Mouse (Mus musculus): ENCODE results near the gene Btd. TPM values are rescaled to one million over a fixed set of nuclear protein-coding genes. Genes with fewer than 3 reads are reported as not detected.

The Btd gene
- total and polyA plus RNA-seq, 2 experiments = 42.3 to 103 TPM

GRCm38 (mm10) chr14:31655406-31655805 lies 14.6 kb downstream of the Btd start:
- TF ChIP-seq POLR2A (IDR thresholded peaks at IDR 0.05; ENCODE audit: extremely low read depth, insufficient read depth, low read length) (no peak), CTCF (IDR thresholded peaks at IDR 0.05; ENCODE audit: low read depth, low read length) (no peak)
- no peak overlapping the region for H3K9ac ChIP-seq (ENCODE audit: low read depth, low read length)
- no peak overlapping the region for H3K27ac ChIP-seq (replicated peaks; ENCODE audit: insufficient read depth, low read depth, low read length)
- peaks cover 13% of the 10 kb centered on the region for H3K4me1 ChIP-seq (ENCODE audit: control insufficient read depth, insufficient read depth, low read length)
- peaks cover 43% of the 10 kb centered on the region for H3K79me2 ChIP-seq (ENCODE audit: control insufficient read depth, insufficient read depth, low read length)
- no peaks in the 10 kb centered on the region for H3K36me3 ChIP-seq (ENCODE audit: control insufficient read depth, insufficient read depth, low read length)
- no peaks in the 10 kb centered on the region for H3K27me3 ChIP-seq (ENCODE audit: control insufficient read depth, insufficient read depth, low read length)
- no peak overlapping the region for H3K4me3 ChIP-seq (ENCODE audit: insufficient read depth, low read depth, low read length)
- 90% methylated on average over 14 of the region's 14 CpGs for WGBS
- DNase-seq (ENCODE audit: extremely low read depth, low read depth, low spot score) = no peak

DNA sequence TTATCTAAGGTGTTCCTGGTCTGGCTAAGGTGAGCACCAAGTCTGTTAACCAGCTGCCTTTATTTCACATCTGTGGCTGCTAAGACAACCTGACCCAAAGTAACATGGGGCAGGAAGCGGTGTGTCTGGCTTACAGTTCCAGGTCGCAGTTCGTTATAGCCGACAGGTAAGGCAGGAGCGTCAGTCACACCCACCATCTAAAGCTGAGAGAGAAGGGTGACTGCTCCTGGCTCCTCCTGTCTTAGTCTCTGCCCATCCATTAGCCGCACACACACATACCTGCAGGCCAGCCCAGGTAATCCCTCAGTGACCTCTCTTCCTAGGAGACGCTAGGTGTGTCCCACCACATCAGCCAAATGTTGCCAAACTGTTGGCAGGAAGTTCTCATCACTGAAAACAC lies 15.6 kb downstream of the Btd start:
- H3K4me1 ChIP-seq (ENCODE audit: control insufficient read depth, insufficient read depth, low read length) = peaks cover 14% of the 10 kb centered on the region
- H3K9ac ChIP-seq (ENCODE audit: low read depth, low read length) = no peak overlapping the region
- no peak for DNase-seq (ENCODE audit: extremely low read depth, low read depth, low spot score)
- no peak overlapping the region for H3K27ac ChIP-seq (replicated peaks; ENCODE audit: insufficient read depth, low read depth, low read length)
- peaks cover 40% of the 10 kb centered on the region for H3K79me2 ChIP-seq (ENCODE audit: control insufficient read depth, insufficient read depth, low read length)
- WGBS = 64% methylated on average over 7 of the region's 7 CpGs
- no peaks in the 10 kb centered on the region for H3K27me3 ChIP-seq (ENCODE audit: control insufficient read depth, insufficient read depth, low read length)
- no peak overlapping the region for H3K4me3 ChIP-seq (ENCODE audit: insufficient read depth, low read depth, low read length)
- TF ChIP-seq CTCF (IDR thresholded peaks at IDR 0.05; ENCODE audit: low read depth, low read length) = no peak
- no peak for TF ChIP-seq POLR2A (IDR thresholded peaks at IDR 0.05; ENCODE audit: extremely low read depth, insufficient read depth, low read length)
- no peaks in the 10 kb centered on the region for H3K36me3 ChIP-seq (ENCODE audit: control insufficient read depth, insufficient read depth, low read length)

- WGBS = 26% methylated on average over 5 of the region's 5 CpGs
- no peak overlapping the region for H3K27ac ChIP-seq (replicated peaks; ENCODE audit: insufficient read depth, low read depth, low read length)
- no peak for DNase-seq (ENCODE audit: extremely low read depth, low read depth, low spot score)
- H3K4me1 ChIP-seq (ENCODE audit: control insufficient read depth, insufficient read depth, low read length) = peaks cover 14% of the 10 kb centered on the region
- H3K79me2 ChIP-seq (ENCODE audit: control insufficient read depth, insufficient read depth, low read length) = peaks cover 40% of the 10 kb centered on the region
- peak; percentile 72 for TF ChIP-seq CTCF (IDR thresholded peaks at IDR 0.05; ENCODE audit: low read depth, low read length)
- no peak for TF ChIP-seq POLR2A (IDR thresholded peaks at IDR 0.05; ENCODE audit: extremely low read depth, insufficient read depth, low read length)
- H3K9ac ChIP-seq (ENCODE audit: low read depth, low read length) = no peak overlapping the region
- no peaks in the 10 kb centered on the region for H3K27me3 ChIP-seq (ENCODE audit: control insufficient read depth, insufficient read depth, low read length)
- H3K36me3 ChIP-seq (ENCODE audit: control insufficient read depth, insufficient read depth, low read length) = no peaks in the 10 kb centered on the region
- no peak overlapping the region for H3K4me3 ChIP-seq (ENCODE audit: insufficient read depth, low read depth, low read length)
Observed at GRCm38 (mm10) chr14:31656857-31657645, 16.2 kb downstream of the Btd start.

- H3K4me1 ChIP-seq (ENCODE audit: control insufficient read depth, insufficient read depth, low read length) = peaks cover 18% of the 10 kb centered on the region
- H3K9ac ChIP-seq (ENCODE audit: low read depth, low read length) = no peak overlapping the region
- H3K4me3 ChIP-seq (ENCODE audit: insufficient read depth, low read depth, low read length) = no peak overlapping the region
- H3K79me2 ChIP-seq (ENCODE audit: control insufficient read depth, insufficient read depth, low read length) = peaks cover 39% of the 10 kb centered on the region
- TF ChIP-seq CTCF (IDR thresholded peaks at IDR 0.05; ENCODE audit: low read depth, low read length) (no peak), POLR2A (IDR thresholded peaks at IDR 0.05; ENCODE audit: extremely low read depth, insufficient read depth, low read length) (no peak)
- no peak overlapping the region for H3K27ac ChIP-seq (replicated peaks; ENCODE audit: insufficient read depth, low read depth, low read length)
- DNase-seq (ENCODE audit: extremely low read depth, low read depth, low spot score) = no peak
- 86% methylated on average over 8 of the region's 8 CpGs for WGBS
- no peaks in the 10 kb centered on the region for H3K27me3 ChIP-seq (ENCODE audit: control insufficient read depth, insufficient read depth, low read length)
- no peaks in the 10 kb centered on the region for H3K36me3 ChIP-seq (ENCODE audit: control insufficient read depth, insufficient read depth, low read length)
Observed at GRCm38 (mm10) chr14:31658126-31658680, 17.4 kb downstream of the Btd start.

GRCm38 (mm10) chr14:31659501-31660181 lies 18.8 kb downstream of the Btd start:
- no peak for DNase-seq (ENCODE audit: extremely low read depth, low read depth, low spot score)
- WGBS = 75% methylated on average over 10 of the region's 10 CpGs
- peaks cover 33% of the 10 kb centered on the region for H3K79me2 ChIP-seq (ENCODE audit: control insufficient read depth, insufficient read depth, low read length)
- H3K36me3 ChIP-seq (ENCODE audit: control insufficient read depth, insufficient read depth, low read length) = no peaks in the 10 kb centered on the region
- H3K9ac ChIP-seq (ENCODE audit: low read depth, low read length) = no peak overlapping the region
- no peaks in the 10 kb centered on the region for H3K27me3 ChIP-seq (ENCODE audit: control insufficient read depth, insufficient read depth, low read length)
- H3K27ac ChIP-seq (replicated peaks; ENCODE audit: insufficient read depth, low read depth, low read length) = no peak overlapping the region
- peaks cover 15% of the 10 kb centered on the region for H3K4me1 ChIP-seq (ENCODE audit: control insufficient read depth, insufficient read depth, low read length)
- TF ChIP-seq POLR2A (IDR thresholded peaks at IDR 0.05; ENCODE audit: extremely low read depth, insufficient read depth, low read length) = no peak
- no peak for TF ChIP-seq CTCF (IDR thresholded peaks at IDR 0.05; ENCODE audit: low read depth, low read length)
- H3K4me3 ChIP-seq (ENCODE audit: insufficient read depth, low read depth, low read length) = no peak overlapping the region
